Mouse (Mus musculus): ENCODE results near the gene Slc5a5.

Slc5a5 gene

DNA sequence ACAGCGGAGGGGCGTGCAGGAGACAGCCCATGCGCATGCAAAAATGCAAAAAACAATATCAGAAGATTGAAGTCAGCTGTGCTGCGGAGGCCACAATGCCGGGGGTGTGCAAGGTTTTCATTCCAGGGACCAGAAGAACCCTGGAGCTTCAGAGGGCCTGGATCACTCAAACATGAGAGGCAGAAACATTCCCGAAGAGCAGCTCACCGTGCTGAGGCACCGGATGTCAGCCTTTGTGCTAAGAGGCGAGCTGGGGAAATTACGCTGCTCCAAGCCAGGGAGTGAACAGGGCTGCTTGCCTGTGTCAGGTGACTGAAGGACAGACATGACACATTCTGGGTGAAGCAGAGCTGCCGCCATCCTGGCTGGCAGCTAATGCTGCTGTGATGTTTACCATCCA, 12.0 kb downstream of the Slc5a5 start:
- DNase-seq (ENCODE audit: low read depth, low spot score), result peak; percentile 56

DNA sequence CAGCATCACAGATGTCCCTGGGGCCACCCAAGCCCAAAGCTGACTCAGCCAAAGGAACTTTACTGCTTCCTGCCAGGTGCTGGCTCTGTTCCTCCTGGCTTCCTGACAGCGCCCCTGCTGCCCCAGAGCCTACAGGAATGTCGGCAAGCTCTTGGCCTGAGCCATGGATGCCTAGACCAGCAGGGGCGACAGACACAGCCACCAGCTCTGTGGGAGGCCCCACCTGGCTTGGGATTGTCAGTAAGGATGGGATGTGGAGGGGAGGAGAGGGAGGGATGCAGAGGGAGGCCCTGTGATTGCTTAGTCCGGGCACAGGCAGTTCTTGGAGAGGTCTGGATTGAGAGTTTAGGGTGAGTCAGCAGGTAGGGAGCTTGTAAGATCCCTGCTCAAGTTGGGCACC, 12.4 kb downstream of the Slc5a5 start:
- DNase-seq (ENCODE audit: low read depth, low spot score), result peak; percentile 81

DNA sequence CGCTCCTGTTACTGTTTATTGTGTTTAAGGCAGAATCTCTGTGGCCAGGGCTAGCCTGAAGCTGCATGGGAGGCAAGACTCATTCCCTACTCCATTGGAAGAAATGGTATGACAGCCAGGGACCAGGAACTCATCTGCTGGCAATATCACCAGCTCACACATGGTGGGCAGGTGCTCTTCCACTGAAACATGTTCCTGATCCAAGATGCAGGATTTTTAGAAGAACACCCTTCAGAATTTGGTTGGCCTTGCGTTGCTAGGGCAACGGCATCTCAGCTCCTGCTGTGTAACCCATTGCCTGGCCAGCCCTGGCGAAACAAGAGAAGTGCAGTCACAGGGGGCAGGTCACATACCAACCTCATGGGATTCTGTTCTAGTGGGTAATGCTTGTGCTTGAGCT, 13.1 kb downstream of the Slc5a5 start:
- peak; percentile 63 for DNase-seq (ENCODE audit: low read depth, low spot score)

DNA sequence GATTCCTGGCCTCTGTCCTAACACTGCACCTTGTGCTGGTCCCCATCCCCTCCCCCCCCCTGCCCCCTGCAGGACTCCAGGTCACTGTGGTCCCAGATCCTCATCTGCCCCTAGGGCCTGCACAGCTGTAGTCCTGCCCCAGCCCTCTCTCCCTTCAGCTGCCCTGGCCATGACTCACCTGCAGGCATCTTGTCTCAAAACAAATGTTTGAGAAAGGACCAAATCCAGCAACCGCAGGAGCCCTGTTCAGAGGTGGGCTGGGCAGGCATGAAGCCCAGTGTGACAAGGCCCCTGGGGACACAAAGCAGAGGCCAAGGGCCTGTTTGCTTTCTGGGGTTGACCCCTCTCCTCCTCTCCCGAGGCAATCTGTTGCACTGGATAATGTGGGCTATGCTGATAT, 14.4 kb downstream of the Slc5a5 start:
- DNase-seq (ENCODE audit: low read depth, low spot score), result no peak

DNA sequence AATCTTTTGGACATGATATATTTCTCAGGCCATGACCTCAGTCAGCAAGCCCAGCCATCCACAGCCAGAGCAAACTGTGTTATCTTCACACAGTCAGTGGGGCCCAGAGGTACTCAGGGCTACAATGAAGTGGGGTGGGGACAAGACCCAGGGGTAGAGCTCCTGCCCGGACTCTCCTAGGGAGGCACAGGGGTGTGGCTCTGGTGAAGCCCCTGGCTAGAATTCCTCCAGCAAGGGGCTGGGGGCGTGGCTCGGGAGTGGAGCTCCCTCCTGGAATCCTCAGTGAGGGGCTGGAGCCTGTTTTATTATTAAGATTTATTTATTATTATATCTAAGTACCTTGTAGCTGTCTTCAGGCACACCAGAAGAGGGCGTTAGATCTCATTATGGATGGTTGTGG, 16.2 kb downstream of the Slc5a5 start:
- peak; percentile 71 for DNase-seq (ENCODE audit: low read depth, low spot score)

DNA sequence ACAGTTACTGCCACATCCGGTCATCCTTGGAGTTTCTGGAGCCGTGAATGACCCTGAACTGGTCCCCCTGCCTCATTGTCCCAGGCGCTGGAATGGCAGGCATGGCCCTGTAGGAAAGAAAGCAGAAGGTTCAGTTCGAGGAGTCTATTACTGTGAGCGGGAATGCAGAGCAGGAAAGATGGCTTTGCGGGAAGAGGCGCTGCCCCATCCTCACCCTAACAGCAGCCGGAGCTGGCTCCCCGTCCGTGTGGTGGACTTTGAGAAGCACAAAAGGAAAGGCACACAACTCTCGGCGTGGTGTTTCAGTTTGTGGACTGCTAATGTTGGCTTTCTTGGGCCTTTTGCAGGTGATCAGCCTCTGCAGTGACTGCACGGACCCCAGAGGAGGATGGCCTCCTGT, 18.1 kb downstream of the Slc5a5 start:
- DNase-seq (ENCODE audit: low read depth, low spot score), result no peak

DNA sequence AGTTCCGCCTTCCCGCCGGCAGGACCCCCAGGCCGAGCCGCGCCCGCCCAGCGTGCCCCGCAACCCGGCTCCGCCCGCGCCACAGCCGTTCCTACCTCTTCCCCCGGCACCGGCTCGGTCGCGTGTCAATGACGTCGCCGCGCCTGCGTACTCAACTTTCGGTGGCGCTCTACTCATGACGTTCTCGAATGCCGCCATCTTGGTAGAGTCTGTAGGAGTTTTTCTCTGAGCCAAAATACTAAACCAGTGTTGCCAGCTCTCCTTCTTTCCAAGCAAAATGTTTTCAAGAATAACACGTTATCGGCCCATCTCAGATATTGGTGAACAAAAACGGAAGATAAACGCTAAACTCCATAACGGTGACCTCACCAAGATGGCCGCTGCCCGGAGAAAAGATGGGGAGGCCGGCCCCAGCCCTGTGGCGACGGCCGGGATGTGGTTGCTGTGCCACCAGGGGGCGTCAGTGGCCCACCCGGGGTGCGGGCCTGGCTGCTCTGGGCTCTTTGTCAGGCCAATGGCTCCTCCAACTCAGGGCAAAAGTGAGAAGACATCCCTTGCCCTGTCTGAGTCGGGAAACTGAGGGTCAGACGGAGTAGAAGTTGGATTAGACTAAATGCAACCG, 19.1 kb downstream of the Slc5a5 start, which contains the start of gene Ccdc124:
Ccdc124 (minus strand) TSS at position 572 of the 622 bp plus-strand sequence.
- DNase-seq (ENCODE audit: low read depth, low spot score), result peak; percentile 97

DNA sequence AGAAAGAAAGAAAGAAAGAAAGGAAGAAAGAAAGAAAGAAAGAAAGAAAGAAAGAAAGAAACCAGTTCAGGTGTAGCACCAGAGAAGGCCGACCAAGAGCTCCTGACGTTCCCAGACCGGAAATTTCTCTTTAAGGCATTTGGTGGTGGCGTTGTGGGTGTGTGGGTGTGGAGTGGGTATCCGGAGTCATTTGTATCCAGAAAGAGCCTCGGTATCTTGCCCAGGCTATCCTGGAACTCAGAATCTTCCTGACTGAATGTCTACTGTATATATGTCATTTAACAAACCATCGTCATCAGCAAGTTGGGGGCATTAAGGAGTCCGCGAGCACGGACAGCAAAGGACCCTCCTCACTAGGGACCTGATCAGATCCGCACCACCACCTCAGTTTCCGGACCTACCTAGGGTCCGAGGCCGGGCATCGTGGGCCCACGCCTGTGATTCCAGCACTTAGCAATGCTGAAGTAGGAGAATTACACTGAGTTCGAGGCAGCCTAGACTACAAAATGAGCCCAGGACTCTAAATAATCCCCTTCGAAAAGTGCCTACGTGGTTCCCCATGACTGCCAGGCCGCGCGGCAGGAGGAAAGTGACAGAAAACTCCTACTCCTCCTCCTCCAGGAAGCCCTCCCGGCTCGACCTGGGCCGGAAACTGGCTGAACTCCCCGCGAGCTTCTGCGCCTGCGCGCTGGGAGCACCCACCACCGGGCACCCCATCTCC, 19.8 kb downstream of the Slc5a5 start:
- DNase-seq (ENCODE audit: low read depth, low spot score), result no peak

DNA sequence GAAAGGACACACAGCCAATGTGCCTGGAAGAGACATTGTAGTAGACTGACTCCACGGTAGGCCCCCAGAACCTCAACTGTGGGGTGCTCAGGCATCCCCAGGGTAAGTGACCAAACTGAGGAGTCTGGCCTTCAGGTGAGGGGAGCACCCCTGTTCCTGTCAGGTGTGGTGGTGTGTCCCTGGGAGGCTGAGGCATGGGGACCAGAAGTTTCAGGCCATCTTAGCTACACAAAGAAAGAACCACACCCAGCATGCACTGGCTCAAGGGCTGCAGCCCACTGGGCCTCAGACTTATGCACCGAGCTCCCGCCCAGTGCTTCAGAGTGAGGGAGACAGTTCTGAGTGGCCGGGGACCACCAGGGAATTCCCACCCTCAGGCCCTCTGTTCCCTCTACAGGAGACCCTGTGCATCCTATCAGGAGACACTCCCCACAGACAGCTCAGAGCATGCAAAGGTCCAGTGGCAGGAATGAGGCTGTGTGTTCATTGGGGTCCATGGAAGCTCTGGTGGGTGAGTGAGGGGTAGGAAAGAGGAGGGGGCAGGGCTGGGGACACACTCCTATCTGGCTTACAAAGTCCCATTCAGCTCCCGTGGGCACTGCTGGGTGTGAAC, 21.3 kb downstream of the Slc5a5 start:
- DNase-seq (ENCODE audit: low read depth, low spot score), result no peak

DNA sequence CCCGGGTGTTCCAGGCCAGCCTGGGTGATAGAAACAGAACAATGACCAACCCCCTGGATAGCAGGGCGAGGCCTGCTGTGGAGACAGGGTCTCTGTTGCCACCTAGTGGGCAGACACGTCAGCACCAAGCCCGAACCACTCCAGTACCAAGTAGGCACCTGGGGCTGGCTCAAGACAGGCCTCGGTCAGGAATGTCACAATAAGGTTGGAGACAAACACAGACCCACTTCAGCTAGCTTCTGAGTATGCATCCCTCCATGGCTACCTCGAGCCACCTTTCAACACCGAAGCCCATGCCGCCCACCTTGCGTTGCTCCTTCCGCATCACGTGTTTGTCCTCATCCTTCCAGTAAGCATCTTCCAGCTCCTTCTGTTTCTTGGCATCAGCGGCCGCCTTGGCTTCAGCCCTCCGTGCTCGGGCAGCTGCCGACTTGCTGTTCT, 22.9 kb downstream of the Slc5a5 start:
- DNase-seq (ENCODE audit: low read depth, low spot score), result peak; percentile 93

DNA sequence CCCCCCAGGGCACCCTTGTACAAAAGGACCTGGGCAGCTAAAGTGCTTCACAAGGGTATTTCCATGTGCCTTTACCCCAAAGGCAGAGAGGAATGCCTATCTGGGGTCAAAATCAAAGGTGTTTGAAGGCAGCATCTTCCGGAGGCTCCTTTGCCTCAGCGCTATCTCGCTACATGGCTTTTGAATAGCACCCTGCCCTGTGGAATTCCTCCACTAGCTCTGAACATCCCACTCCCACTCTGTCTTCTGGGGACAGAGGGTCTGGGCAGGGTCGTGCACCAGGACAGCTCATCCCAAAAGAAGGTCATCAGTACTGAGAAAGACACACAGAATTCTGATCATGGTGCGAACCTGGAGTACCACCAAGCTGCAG, 23.4 kb downstream of the Slc5a5 start:
- no peak for DNase-seq (ENCODE audit: low read depth, low spot score)

DNA sequence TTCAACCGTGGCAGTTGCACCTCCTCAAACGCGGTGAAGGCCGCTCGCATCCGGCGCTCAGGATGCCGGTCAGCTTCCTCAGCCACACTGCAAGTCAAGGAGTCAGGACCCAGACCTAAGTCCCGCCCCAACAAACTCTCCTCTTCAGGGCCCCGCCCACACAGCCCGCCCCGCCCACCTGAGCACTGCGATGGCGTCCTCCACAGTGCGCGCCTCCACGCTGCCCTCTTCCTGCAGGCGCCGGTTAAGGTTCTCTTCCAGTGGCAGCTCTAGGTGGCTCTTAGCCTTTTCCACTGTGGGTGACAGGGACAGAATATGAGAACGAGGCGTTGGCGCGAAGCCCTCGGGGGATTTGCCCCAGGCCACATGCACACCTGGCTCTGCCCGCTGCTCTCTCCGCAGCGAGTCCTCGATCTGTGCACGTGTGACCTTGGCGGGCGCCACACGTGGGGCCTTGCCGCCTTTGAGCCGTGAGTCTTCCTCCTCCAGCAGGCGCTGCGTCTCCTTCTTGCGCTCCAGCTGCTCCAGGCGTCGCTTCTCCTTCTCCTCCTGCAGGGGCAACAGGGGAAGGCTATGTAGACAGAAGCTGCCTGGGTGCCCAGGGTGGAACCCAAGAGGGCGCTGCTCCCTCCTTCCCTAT, 23.9 kb downstream of the Slc5a5 start:
- peak; percentile 95 for DNase-seq (ENCODE audit: low read depth, low spot score)

DNA sequence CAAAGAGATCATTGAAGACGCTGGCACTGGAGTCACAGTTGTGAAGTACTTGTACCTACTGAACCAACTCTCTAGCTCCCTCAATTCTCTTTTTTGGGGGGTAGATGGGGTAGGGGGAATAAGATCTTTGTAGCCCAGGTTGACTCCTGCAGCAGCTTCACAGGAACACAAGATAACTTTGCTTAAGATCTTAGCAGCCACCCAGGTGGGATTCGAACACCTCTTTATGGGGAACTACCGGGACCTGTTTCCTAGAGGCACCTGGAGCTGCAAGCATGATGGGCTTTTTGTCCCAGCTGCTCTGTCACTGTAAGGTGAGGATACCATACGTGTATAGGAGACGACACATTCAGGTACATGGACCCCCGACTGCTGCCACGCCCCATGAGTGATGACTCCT, 26.0 kb downstream of the Slc5a5 start:
- no peak for DNase-seq (ENCODE audit: low read depth, low spot score)

DNA sequence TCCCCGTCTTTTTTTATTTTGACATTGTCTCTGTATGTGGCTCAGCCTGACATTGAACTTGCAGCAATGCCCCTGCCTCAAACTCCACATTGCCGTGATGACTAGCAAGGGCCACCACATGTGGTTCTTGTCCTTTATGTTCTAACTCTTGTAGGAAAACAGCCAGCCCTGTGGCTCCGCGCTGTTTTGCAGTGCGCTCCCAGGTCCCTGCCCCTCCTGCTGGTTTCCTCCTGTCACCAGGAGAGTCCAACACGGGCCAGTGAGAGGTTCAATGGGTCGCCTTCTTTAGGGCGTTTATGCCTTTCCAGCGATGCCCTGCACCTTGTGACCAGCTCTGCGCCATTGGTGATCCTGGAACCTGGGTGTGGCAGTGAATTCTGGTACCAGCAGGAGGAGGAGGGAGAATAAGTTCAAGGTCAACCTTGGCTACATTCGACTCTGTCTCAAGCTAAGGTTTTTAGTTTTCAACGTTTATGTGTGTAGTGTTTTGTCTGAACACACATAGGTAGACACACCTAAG, 26.5 kb downstream of the Slc5a5 start:
- peak; percentile 58 for DNase-seq (ENCODE audit: low read depth, low spot score)

DNA sequence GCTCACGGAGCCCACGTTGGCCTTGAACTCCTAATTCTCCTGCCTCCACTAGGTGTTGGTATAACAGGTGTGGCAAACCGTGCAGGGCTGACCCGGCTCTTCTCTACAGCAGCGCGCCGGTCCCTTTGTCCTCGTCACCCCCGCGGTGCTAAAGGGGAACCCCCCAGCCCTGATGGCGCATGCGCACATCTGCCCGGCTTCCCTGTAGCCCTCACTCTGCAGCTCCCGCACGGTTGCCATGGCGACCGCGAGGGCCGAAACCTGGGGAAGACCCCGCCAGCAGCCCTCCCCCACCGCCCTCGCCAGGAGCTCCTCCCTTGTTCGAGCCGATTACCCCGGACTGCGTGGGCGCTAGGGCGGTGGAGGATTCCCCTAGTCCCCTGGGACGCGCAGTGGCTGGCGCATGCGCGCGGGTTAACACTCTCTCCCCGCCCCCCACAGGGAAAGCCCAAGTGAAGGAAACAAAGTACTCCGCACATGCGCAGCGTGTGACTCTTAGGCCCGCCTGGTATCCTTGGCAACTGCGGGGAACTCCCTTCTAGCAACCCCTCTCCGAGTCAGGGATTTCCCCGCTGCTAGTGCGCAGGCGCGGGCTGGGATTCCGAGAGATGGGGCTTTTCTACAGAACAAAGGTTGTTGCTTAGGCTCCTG, 27.1 kb downstream of the Slc5a5 start:
- peak; percentile 100 for DNase-seq (ENCODE audit: low read depth, low spot score)

DNA sequence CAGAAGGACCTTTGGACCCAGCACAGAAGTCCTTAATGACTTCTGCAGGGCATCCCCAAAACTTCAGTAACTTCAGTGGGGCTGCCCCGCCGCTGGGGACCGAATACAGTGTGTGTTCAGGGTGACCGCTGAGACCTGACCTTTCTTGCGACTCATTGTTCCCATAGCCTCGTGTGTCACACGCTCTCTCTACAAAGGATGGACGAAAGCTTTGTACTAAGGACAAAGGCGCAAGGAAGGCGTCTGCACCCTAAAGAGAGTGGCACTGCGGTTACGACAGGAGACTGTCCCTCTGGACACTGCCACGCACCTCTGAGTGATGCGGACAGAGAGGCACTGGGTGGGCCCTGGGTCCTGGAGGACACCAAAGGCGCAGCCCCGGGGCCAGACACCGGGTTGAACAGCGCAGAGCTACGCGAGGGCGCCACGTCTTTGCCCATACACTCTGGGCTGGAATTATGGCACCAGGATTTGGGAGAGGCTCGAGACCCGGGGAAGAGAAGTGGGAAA, 27.8 kb downstream of the Slc5a5 start:
- no peak for DNase-seq (ENCODE audit: low read depth, low spot score)

DNA sequence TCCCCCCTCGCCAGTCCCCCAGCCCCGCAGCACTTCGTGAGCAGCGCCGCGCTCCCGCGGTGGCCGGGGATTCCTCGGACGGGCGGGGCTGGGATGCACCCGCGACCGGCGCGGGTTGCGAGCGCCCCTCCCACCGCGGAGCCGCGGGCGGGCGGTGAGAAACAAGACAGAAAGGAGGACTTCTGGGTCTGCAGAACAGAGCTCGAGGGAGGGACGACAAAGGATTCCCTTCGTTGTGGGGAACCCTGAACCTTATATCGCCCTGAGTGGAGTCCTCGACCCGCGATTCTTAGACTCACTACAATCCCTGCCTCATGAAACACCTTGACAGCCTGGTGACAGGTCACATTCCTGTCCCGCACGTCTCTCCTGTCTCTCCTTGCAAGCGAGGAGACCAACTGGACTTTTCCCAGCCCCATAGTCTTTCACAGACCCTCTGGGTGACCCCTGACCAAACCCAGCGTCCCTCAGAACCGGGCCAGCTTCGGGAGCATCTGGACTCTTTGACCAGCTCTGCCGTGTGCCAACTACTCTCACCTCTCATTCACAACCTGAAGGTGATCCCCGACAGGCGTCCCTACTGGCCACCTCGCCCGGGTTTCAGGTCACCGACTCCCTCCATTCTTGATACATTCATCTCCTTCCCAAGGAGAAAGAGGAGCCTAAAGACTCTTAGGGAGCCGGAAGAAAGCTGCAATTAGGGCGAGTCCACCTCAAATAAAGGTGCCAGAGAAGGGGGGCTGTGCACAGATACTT, 28.4 kb downstream of the Slc5a5 start:
- peak; percentile 55 for DNase-seq (ENCODE audit: low read depth, low spot score)

DNA sequence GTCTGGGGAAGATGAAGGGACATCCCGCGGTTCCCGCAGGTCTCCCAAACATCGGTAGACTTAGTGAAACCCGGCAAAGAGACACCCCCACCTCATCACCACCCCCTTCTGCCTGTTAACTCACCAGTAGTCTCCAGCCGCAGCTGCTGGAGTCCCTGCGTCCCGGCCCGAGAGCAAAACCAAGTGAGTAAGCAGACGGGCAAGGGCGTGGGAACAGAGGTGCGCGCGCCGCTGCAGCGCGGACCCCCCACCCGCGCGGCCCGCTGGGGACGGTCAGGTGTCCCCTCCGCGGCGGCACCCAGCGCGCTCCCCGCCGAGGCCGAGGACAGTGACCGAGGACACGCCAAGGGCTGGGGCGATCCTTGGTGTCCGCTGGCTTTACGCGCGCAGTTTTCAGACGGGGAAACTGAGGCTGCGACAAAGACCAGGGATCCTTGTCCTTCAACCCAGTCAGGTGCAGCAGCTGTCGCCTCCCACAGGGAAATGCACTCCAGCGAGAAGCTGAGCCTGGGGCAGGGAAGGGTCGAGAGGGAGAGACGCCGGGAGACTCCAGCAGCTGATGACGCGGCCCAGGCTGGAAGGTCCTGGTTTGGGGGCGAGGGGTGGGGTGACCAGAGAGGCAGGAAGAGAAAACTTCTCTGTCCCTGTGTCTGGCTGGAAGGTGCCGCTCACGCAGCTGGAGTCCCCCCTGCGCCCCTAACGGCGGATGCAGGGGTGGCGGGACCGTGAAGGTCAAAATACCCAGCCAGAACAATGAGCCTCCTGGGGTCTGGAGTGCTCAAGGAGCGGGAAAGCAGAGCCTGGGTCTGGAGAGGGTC, 29.5 kb downstream of the Slc5a5 start, which contains the start of gene Kcnn1:
Kcnn1 (minus strand) TSS at position 435 of the 818 bp plus-strand sequence.
- peak; percentile 56 for DNase-seq (ENCODE audit: low read depth, low spot score)

DNA sequence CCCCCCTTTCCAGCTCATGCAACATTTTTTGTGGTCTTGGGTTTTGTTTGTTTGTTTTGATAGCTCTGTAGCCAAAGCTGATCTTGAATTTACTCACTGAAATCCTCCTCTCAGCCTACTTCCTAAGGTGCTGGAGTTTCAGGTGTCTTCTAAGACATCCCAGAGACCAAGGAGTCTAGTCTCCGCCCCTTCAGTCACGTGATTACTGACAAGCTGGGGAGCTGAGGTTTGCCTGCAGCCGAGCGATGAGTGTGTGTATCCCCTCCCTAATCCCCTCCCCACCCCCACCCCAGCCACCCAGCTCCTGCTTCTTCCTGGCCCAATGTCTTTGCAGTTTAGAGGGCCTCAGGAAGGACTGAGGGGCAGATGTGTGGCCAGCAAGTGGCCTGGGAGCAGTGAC, 35.0 kb downstream of the Slc5a5 start:
- peak; percentile 67 for DNase-seq (ENCODE audit: low read depth, low spot score)

Measured in ZHBTc4 (cell line).